Mouse (Mus musculus): ENCODE data around the gene Slc25a17.
A peak's percentile ranks its signal among the peaks of the same experiment; 100 is the strongest.

The Slc25a17 gene

DNA sequence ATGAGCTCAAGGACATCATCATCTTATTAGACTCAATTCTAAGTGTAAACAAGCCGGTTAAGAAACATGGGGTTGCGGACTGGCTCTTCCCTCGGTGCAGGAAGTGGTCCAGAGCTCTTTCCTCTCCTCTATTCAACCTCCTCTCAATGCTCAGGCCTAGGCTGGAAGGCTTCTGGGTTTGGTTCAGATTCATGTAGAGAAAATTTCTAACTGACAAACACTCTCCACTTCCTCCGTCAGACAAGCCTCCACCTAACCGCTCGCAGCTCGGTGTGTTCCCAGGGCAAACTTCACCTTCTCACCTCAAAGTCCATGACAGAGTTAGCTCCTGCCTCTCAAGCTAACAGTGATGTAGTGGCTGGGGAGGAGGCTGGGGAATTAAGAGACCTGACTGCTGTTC, 56.6 kb downstream of the Slc25a17 start:
- ATAC-seq (ENCODE audit: insufficient number of reproducible peaks, low FRiP score, low TSS enrichment), result no peak

DNA sequence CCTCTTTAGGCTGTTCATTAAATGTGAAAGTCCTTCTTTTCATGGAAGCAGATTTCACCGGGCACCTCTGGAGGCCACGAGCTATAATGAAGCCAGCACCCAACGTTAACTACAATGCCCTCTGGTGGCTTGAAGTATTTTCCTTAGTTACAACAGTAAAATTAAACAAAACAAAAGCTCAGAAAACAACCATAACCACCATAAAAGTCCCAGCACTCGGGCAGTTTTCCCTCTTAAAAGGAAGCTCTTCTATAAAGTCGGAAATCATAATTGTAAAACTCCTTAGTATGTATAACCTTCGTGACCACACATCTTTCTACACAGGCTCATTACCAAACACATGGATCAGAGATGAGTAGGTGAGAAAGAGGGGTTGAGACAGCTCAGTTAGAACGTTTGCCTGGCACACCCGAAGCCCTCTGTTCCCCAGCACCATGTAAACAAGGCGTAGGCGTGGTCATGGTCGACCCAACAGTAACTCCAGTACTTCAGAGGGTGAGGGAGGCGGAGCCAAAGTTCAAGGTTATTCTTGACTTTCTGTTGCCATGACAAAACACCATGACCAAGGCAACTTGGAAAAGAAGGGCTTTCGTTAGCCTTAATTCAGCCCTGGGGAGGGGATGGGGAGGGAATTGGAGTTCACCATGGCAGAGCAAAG, 58.3 kb downstream of the Slc25a17 start:
- ATAC-seq (ENCODE audit: insufficient number of reproducible peaks, low FRiP score, low TSS enrichment), result no peak

DNA sequence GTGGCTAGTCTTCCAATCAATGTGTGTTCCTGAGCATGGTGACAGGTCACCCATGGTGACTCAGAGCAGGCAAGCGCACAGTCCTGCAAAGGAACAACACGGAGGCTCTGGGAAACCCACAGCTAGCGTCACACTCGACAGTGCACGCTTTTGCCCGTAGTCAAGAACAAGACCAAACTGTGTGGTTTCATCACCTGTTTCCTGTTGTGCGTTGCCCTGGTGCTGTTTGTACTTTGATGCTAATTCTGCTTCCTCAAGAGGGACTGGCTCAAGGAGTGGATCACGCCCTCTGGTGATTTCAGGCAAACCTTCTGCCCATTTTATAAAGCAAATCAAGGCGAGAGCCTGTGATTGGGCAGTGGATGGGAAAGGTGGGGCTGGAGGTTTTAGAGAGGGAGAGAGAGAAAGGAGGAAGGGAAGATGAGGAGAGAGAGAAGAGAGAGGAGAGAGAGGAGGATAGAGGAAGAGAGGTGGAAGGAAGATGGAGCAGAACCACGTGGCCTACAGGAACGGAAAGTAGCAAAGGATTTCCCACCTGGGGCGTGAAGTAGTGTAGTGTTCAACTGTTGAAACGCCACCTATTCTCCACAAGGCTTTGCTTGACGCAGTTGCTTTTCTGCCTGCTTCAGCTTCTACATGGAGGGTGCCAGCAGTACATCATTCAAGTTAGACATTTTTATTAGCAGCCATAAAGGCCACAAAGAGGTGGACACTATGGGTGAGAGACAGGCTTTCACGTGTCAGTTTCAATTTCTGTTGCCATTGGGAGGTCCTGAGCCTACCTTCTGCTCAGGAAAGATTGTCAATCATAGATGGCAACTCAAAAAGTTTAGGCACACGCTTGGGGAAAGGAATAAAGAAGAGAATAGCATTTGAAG, 59.2 kb downstream of the Slc25a17 start:
- ATAC-seq (ENCODE audit: insufficient number of reproducible peaks, low FRiP score, low TSS enrichment), result no peak

DNA sequence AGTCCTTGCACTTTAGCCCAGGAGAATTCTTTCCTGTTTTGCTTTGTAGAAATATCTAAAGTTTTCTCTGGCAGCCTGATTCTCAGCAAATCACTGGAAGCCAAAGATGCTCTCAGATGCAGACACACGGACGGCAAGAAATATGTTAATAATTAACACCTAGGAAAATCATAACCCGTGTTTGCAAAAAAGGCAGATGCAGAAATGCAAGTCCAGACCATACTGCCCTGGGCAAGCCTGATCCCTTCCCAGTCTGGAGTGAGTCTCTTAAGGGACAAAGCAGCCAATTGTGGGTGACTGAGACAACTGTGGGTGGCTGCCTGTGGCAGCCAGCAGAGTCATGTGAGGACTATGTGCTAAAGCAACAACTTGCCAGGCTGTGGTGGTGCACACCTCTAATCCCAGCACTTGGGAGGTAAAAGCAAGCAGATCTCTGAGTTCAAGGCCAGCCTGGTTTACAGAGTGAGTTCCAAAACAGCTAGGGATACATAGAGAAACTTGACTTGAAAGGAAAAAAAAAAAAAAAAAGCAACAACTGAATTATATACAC, 60.0 kb downstream of the Slc25a17 start:
- no peak for ATAC-seq (ENCODE audit: insufficient number of reproducible peaks, low FRiP score, low TSS enrichment)

DNA sequence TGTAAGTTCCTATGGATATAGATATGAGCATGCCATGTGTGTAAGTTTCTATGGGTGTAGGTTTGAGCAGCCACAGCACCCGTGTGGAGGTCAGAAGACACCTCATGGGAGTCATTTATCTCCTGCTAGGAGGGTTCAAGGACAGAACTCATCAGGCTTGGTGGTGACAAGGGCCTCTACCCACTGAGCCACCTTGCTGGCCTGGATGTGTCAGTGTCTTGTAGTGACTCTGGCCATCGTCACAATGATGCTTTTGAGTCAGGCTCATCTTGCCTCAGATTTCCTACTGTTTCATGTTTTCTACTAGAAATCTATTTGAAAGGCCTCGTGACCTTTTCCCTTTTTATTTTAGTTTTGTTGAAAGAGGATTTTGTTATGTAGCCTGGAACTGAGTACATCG, 61.1 kb downstream of the Slc25a17 start:
- ATAC-seq (ENCODE audit: insufficient number of reproducible peaks, low FRiP score, low TSS enrichment), result no peak

DNA sequence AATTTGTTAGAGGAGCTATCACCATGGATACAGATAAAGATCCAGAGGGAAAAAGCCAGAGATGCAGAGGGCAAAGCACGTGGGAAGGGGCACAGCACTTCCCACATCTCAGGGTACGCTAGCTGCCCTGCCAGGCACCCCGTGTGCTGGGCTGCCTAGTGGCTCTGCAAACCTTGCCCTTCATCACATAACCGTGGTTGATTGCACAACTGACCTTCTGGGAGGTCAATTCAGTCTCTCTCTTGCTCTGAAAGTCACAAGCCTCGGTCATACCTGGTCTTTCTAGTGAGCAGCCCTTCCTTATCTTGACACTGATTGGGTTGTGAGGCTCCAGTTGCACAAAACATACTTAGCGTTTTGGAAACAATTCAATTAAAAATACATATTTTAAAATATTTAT, 62.4 kb downstream of the Slc25a17 start:
- no peak for ATAC-seq (ENCODE audit: insufficient number of reproducible peaks, low FRiP score, low TSS enrichment)

DNA sequence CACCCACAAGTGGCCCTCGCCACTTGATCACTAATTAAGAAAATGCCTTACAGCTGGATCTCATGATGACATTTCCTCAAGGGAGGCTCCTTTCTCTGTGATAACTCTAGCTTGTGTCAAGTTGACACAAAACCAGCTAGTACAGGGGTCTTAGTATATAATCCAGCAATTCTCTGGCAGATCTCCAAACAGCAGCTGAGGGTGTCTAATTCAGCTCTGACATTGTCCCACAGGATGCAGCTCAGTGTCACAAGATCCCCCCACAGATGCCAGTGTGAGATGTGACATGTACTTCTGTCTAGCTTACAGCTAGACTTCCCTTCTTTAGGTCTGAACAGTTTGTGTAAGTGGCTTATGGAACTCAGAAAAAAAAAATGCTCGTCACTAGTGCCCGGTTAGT, 63.1 kb downstream of the Slc25a17 start:
- no peak for ATAC-seq (ENCODE audit: insufficient number of reproducible peaks, low FRiP score, low TSS enrichment)

DNA sequence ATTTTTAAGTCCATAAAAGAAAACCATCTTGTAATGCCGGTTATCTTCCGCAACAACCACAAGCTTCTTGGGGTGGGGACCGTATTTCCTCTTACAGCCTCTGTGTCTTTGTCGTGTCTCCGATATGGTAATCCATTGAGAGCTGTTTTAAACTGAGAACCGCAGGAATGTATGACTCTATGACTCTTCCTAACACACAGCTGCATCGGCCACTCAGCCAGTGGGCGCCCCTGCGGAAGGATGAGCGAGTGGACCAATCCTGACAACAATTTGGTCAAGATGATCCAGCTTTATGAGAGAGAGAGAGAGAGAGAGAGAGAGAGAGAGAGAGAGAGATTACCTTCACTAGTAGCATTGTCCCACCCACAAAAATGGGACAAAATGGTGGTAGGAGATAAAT, 65.7 kb downstream of the Slc25a17 start:
- ATAC-seq (ENCODE audit: insufficient number of reproducible peaks, low FRiP score, low TSS enrichment), result no peak

DNA sequence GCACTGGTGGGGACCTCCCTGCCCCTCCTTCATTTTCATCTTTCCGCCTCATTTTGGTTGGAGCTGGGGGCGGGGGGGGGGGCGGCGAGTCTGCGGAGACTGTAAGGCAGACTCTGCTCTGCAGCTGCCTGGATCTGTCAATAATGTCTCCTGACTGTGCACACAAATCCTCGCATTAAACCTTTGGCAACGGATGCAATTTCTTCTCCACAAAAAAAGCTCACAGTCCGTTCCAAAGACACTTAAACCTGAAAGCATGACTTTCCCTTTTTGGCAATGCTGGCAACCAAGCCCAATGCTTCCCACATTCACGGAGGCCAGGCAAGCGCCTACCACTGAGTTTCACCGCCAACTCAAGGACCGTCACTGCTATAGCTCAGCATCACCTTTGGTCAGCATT, 66.2 kb downstream of the Slc25a17 start:
- ATAC-seq (ENCODE audit: insufficient number of reproducible peaks, low FRiP score, low TSS enrichment), result no peak

DNA sequence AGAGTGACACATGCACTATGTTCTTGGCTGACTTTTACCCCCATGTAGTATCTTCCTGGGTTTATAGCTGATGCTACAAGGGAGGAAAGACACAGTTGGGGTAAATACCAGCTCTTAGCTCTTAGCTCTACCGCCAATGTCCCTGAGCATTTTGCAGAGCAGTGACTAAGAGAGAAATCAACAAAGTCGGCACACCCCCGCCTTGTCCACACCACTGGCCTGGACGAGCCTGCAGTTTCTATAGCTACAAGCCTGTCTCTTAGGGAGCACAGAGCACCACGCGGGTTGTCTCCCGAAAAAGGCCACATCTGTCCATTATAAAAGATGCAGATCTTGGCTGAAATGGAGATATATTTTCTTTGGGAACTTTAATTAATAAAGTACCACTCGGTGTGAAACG, 69.9 kb downstream of the Slc25a17 start:
- no peak for ATAC-seq (ENCODE audit: insufficient number of reproducible peaks, low FRiP score, low TSS enrichment)

DNA sequence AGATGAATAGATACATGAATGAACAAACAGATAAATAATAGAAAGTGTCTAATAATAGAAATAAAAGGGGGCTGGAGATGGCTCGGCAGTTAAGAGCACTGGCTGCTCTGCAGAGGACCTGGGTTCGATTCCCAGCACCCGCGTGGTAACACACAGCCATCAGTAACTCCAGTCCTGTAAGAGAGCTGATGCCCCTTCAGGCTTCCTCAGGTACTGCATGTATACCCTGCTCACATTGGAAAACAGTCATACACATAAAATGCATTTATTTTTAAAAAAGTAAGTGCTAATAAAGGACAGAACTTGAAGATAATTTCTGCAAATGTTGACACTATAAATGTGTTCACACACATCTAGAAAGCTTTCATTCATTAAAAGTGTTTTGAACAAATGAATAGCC, 70.4 kb downstream of the Slc25a17 start:
- no peak for ATAC-seq (ENCODE audit: insufficient number of reproducible peaks, low FRiP score, low TSS enrichment)

DNA sequence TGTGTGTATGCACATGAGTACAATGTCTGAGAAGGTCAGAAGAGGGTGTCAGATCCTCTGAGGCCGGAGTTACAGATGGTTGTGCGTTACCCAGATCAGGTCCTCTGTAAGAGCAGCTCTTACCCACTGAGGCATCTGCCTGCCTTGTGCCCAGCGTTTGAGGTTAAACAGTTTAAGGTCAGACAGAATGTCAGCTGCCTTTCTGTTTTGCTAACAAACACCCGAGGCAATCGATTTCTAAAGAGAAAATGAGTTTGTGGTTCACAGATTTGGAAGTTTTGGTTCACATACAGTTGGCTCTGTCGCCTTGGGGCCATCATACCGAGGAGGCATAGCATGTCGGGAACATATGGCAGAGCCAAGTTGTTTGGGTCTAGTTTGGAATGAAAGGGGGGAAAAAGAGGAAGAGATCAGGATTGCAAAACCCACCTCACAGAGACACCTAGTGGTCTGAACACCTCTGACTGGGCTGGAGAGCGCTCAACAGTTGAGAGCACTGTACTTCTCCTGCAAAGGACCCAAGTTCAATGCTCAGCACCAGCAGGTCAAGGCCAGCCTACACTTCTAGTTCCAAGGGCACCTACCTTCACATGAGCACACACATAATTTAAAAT, 76.4 kb downstream of the Slc25a17 start:
- ATAC-seq (ENCODE audit: insufficient number of reproducible peaks, low FRiP score, low TSS enrichment), result no peak

DNA sequence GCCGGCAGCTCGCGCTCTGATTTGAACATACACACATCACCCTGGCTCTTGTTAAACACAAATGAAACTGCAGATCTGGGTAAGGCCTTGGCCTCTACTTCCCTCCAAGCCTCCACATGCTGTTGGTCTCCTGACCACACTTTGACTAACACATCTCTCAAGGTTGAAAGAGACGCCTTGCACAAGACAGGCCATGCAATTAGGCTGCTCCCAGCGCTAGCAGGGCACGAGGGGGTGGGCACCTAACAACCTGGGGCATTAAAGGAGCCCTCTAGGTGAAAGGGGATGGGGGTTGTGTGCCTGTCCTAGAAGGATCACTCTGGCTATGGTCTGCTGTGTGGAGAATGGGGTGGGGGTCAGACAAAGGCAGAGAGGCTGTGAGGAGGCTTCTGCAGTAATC, 81.9 kb downstream of the Slc25a17 start:
- no peak for ATAC-seq (ENCODE audit: insufficient number of reproducible peaks, low FRiP score, low TSS enrichment)

DNA sequence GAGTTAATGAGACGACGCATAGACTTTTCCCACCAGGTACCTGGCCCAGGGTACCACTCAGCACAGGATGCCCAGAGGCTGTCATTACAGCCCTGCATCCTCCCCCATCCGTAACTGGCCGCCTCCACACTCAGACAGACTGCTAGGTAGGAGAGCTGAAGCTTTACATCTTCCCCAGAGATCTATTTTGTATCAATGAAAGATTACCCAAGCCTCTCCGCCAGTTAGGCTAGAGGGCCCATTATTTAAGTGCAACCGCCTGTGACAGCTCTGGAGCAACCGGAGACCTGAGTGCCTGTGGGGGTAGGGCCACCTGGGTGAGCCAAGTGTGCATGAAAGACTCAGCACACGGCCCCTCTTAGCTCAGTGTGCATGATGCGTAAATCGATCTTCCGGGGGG, 82.7 kb downstream of the Slc25a17 start:
- no peak for ATAC-seq (ENCODE audit: insufficient number of reproducible peaks, low FRiP score, low TSS enrichment)

DNA sequence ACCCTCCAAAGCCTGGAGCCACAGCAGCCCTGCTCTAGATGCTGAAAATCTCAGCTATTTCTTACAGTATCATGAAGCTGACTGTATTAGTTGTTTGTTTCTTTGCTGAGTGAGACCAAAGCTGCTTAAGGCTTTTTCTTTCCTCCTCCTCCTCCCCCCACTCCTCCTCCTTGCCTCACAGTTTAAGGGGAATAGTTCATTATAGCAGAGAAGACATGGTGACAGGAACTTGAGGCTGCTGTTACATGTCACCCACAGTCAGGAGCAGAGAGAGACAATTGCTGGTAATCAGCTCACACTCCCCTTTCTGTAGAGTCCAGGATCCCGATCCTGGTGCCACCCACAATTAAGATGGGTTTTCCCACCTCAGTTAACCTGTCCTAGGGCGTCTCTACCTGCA, 87.3 kb downstream of the Slc25a17 start:
- no peak for ATAC-seq (ENCODE audit: insufficient number of reproducible peaks, low FRiP score, low TSS enrichment)

DNA sequence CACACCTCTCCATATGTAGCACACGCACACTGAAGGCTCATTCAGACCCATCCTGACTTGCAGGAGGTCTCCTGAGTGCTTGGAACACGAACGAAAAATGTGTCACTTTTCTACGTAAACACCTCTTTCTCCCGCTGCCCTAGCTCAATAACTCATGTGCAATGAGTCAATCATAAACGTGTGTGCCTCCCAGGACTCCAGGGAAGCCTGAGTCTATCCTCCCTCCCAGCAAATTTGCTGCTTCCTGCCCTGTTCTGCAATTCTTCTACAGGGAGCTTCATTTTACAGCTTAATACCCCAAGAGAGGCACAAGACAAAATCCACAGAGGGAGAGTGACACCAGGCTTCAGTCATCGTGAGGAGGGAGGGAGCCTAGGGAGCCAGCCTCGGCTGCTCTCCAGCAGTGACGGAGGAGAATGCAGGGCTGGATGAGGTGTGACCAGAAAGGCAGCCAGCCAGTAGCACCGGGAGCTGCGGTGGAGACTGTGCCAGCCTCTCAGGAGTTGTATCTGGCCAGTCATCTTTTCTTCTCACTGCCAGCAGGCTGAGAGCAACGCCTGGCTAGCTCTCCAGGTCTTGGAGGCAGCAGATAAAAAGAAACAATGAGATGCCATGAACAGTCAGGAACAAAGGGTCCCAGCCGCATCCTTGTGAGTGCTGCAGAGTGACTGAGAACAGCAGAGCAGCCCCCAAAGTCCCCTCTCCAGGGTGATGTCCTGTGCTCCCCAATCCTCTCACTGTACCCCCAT, 88.1 kb downstream of the Slc25a17 start:
- ATAC-seq (ENCODE audit: insufficient number of reproducible peaks, low FRiP score, low TSS enrichment), result peak; percentile 89

Data from cerebellum, adult (tissue).